Mouse (Mus musculus) MEL (cell line): ENCODE measurements around the gene Slc6a9. TPM values are rescaled to one million over a fixed set of nuclear protein-coding genes. Genes with fewer than 3 reads are reported as not detected.

Experiments used
- DNase-seq: peaks from one replicate; pipeline ENCODE4 v3.0.0; 2011; ENCODE audit warnings: low read depth, low spot score
- H3K27ac ChIP-seq: 2 replicates; pipeline ENCODE4 v1.5.1; 2012; ENCODE audit warnings: low read depth, mild to moderate bottlenecking, control low read depth, low read length, moderate library complexity; ENCODE audit not compliant: control insufficient read depth
- H3K27me3 ChIP-seq, 2 experiments: fragments of 150-350 bp in 1 of 2; sonication (generic) in 1 of 2; 2 replicates each; pipeline ENCODE4 v1.6.1; 2012; ENCODE audit warnings: low read length in 2 of 2, mild to moderate bottlenecking in 2 of 2, improper control_type of control experiment in 1 of 2, moderate library complexity in 1 of 2; ENCODE audit not compliant: insufficient read depth in 2 of 2, control insufficient read depth in 1 of 2
- H3K36me3 ChIP-seq, 2 experiments: 2 replicates each; pipeline ENCODE4 v1.6.1; 2012 to 2014; ENCODE audit warnings: low read length in 2 of 2, improper control_type of control experiment in 1 of 2, inconsistent platforms in 1 of 2, mild to moderate bottlenecking in 1 of 2; ENCODE audit not compliant: insufficient read depth in 2 of 2, control insufficient read depth in 1 of 2
- H3K4me1 ChIP-seq, 2 experiments: fragments of 150-350 bp in 1 of 2; sonication (generic) in 1 of 2; 2 replicates each; pipeline ENCODE4 v1.6.1; 2012; ENCODE audit warnings: low read length in 2 of 2, improper control_type of control experiment in 1 of 2, mild to moderate bottlenecking in 1 of 2; ENCODE audit not compliant: insufficient read depth in 2 of 2, control insufficient read depth in 1 of 2
- H3K4me3 ChIP-seq, 2 experiments: fragments of 150-350 bp in 1 of 2; sonication (generic) in 1 of 2; 2 replicates each; pipeline ENCODE4 v1.5.1; 2012; ENCODE audit warnings: low read depth in 2 of 2, low read length in 2 of 2, mild to moderate bottlenecking in 2 of 2, moderate library complexity in 2 of 2, control low read depth in 1 of 2, improper control_type of control experiment in 1 of 2; ENCODE audit not compliant: control insufficient read depth in 1 of 2, insufficient read depth in 1 of 2
- H3K79me2 ChIP-seq: 2 replicates; pipeline ENCODE4 v1.6.1; 2012; ENCODE audit warnings: mild to moderate bottlenecking, low read length, moderate library complexity; ENCODE audit not compliant: control insufficient read depth, poor library complexity, insufficient read depth
- H3K9ac ChIP-seq: 2 replicates; pipeline ENCODE4 v1.6.1; 2012; ENCODE audit warnings: low read depth, mild to moderate bottlenecking, control low read depth, low read length, moderate library complexity; ENCODE audit not compliant: control insufficient read depth, poor library complexity, severe bottlenecking
- H3K9me3 ChIP-seq: fragments of 150-350 bp; sonication (generic); replicated peaks from 2 replicates; pipeline ENCODE4 v1.6.1; 2012; ENCODE audit warnings: mild to moderate bottlenecking, low read length, improper control_type of control experiment, moderate library complexity; ENCODE audit not compliant: insufficient read depth
- CHD1 ChIP-seq: IDR thresholded peaks from 2 replicates; pipeline ENCODE4 v1.6.1; 2012; ENCODE audit warnings: low read depth, mild to moderate bottlenecking, inconsistent platforms, low read length, improper control_type of control experiment
- CTCF ChIP-seq, 3 experiments: IDR thresholded peaks in 2 of 3; conservative IDR thresholded peaks in 1 of 3; 2 replicates each; pipeline ENCODE4 v1.5.1; 2011 to 2012; ENCODE audit warnings: low read length in 3 of 3, low read depth in 2 of 3, mild to moderate bottlenecking in 2 of 3, improper control_type of control experiment in 1 of 3, inconsistent platforms in 1 of 3, mixed read lengths in 1 of 3, moderate library complexity in 1 of 3; ENCODE audit not compliant: control insufficient read depth in 1 of 3, insufficient read depth in 1 of 3, poor library complexity in 1 of 3, severe bottlenecking in 1 of 3
- E2F4 ChIP-seq: IDR thresholded peaks from 2 replicates; pipeline ENCODE4 v1.6.1; 2011; ENCODE audit warnings: low read depth, low read length, improper control_type of control experiment, borderline replicate concordance
- GABPA ChIP-seq: IDR thresholded peaks from 2 replicates; pipeline ENCODE4 v1.6.1; 2012; ENCODE audit warnings: low read depth, mild to moderate bottlenecking, inconsistent platforms, low read length, improper control_type of control experiment, moderate library complexity
- GATA1 ChIP-seq: IDR thresholded peaks from 2 replicates; pipeline ENCODE4 v1.6.1; 2011; ENCODE audit warnings: low read depth, low read length, improper control_type of control experiment
- HCFC1 ChIP-seq: IDR thresholded peaks from 2 replicates; pipeline ENCODE4 v1.6.1; 2012; ENCODE audit warnings: low read depth, mild to moderate bottlenecking, inconsistent platforms, low read length, improper control_type of control experiment, moderate library complexity
- JUND ChIP-seq: IDR thresholded peaks from 2 replicates; pipeline ENCODE4 v1.6.1; 2011; ENCODE audit warnings: low read depth, mild to moderate bottlenecking, improper control_type of control experiment, low read length
- MAFK ChIP-seq: IDR thresholded peaks from 2 replicates; pipeline ENCODE4 v1.6.1; 2011; ENCODE audit warnings: low read depth, mild to moderate bottlenecking, low read length, improper control_type of control experiment, borderline replicate concordance
- MEF2A ChIP-seq: IDR thresholded peaks from 2 replicates; pipeline ENCODE4 v1.6.1; 2014; ENCODE audit warnings: low read depth, mild to moderate bottlenecking, inconsistent platforms, low read length, improper control_type of control experiment; ENCODE audit not compliant: poor library complexity, insufficient replicate concordance, severe bottlenecking; ENCODE audit errors: extremely low read depth
- MXI1 ChIP-seq: IDR thresholded peaks from 2 replicates; pipeline ENCODE4 v1.6.1; 2011; ENCODE audit warnings: mild to moderate bottlenecking, low read depth, low read length, improper control_type of control experiment
- NELFE ChIP-seq: IDR thresholded peaks from 2 replicates; pipeline ENCODE4 v1.6.1; 2011; ENCODE audit warnings: low read depth, low read length, improper control_type of control experiment
- POLR2A ChIP-seq, 2 experiments: IDR thresholded peaks; 2 replicates each; pipeline ENCODE4 v1.6.1; 2011 to 2012; ENCODE audit warnings: low read length in 2 of 2, mild to moderate bottlenecking in 2 of 2, control low read depth in 1 of 2, improper control_type of control experiment in 1 of 2, low read depth in 1 of 2, moderate library complexity in 1 of 2; ENCODE audit not compliant: control insufficient read depth in 1 of 2, insufficient read depth in 1 of 2, poor library complexity in 1 of 2
- RAD21 ChIP-seq: IDR thresholded peaks from 2 replicates; pipeline ENCODE4 v1.6.1; 2011; ENCODE audit warnings: mild to moderate bottlenecking, low read depth, low read length, improper control_type of control experiment
- RCOR1 ChIP-seq: IDR thresholded peaks from 2 replicates; pipeline ENCODE4 v1.6.1; 2012; ENCODE audit warnings: low read depth, mild to moderate bottlenecking, inconsistent platforms, low read length, improper control_type of control experiment
- SIN3A ChIP-seq: IDR thresholded peaks from 2 replicates; pipeline ENCODE4 v1.6.1; 2012; ENCODE audit warnings: low read length, improper control_type of control experiment, inconsistent platforms
- SMC3 ChIP-seq: IDR thresholded peaks from 2 replicates; pipeline ENCODE4 v1.6.1; 2011; ENCODE audit warnings: low read depth, low read length, improper control_type of control experiment
- TAL1 ChIP-seq: IDR thresholded peaks from 2 replicates; pipeline ENCODE4 v1.6.1; 2012; ENCODE audit warnings: mild to moderate bottlenecking, inconsistent platforms, low read length, moderate library complexity, mixed read lengths
- TBP ChIP-seq: IDR thresholded peaks from 2 replicates; pipeline ENCODE4 v1.8.0; 2011; ENCODE audit warnings: low read depth, low read length, improper control_type of control experiment
- TCF12 ChIP-seq: IDR thresholded peaks from 2 replicates; pipeline ENCODE4 v1.6.1; 2014; ENCODE audit warnings: low read depth, mild to moderate bottlenecking, inconsistent platforms, low read length, improper control_type of control experiment, moderate library complexity
- USF1 ChIP-seq: IDR thresholded peaks from 2 replicates; pipeline ENCODE4 v1.6.1; 2014; ENCODE audit warnings: low read depth, mild to moderate bottlenecking, inconsistent platforms, low read length, improper control_type of control experiment, moderate library complexity
- USF2 ChIP-seq, 2 experiments: IDR thresholded peaks; 2 replicates each; pipeline ENCODE4 v1.6.1; 2011 to 2012; ENCODE audit warnings: improper control_type of control experiment in 2 of 2, low read length in 2 of 2, borderline replicate concordance in 1 of 2, inconsistent platforms in 1 of 2, low read depth in 1 of 2, mild to moderate bottlenecking in 1 of 2; ENCODE audit not compliant: insufficient read depth in 1 of 2
- ZKSCAN1 ChIP-seq: IDR thresholded peaks from 2 replicates; pipeline ENCODE4 v1.6.1; 2012; ENCODE audit warnings: low read depth, mild to moderate bottlenecking, inconsistent platforms, low read length, improper control_type of control experiment, moderate library complexity
- ZMIZ1 ChIP-seq: IDR thresholded peaks from 2 replicates; pipeline ENCODE4 v1.6.1; 2012; ENCODE audit warnings: low read depth, mild to moderate bottlenecking, inconsistent platforms, low read length, improper control_type of control experiment, moderate library complexity
- ZNF384 ChIP-seq: IDR thresholded peaks from 2 replicates; pipeline ENCODE4 v1.6.1; 2012; ENCODE audit warnings: low read depth, mild to moderate bottlenecking, inconsistent platforms, low read length, improper control_type of control experiment
- polyA plus RNA-seq, 2 experiments: library from polyadenylated mRNA; stranded (reverse) in 1 of 2; unstranded in 1 of 2; fragments of >175 nt in 1 of 2; fragments of >200 nt in 1 of 2; gene quantifications; 2 replicates each; pipeline versions ENCODE4 v1.2.1 to v1.2.4; 2012; ENCODE audit warnings: low replicate concordance in 2 of 2, low read depth in 1 of 2; ENCODE audit not compliant: insufficient read length in 2 of 2, insufficient read depth in 1 of 2, missing spikeins in 1 of 2
- total RNA-seq: library from RNA; depleted of rRNA; stranded (reverse); fragments of 300-350 nt; gene quantifications from 2 replicates; pipeline ENCODE4 v1.2.3, GENCODE M21; 2012

The Slc6a9 gene
- total and polyA plus RNA-seq, 3 experiments, result 3.2 to 21.2 TPM; not detected in 1

GRCm38 (mm10) chr4:117913421-117913820 lies 79.1 kb downstream of the Slc6a9 start:
- Histone ChIP-seq H3K9ac (peak overlapping the region; percentile 75), H3K36me3 (peaks cover 0 to 31% of the 10 kb centered on the region in 2 experiments; a peak in 2 of 4 replicates), H3K79me2 (peaks cover 41% of the 10 kb centered on the region), H3K4me1 (peaks cover 9 to 30% of the 10 kb centered on the region in 2 experiments; a peak in 3 of 4 replicates), H3K9me3 (no peaks in the 10 kb centered on the region), H3K4me3 (peak overlapping the region; percentile 90 to 96; a peak in 3 of 4 replicates), H3K27me3 (no peaks in the 10 kb centered on the region), H3K27ac (no peak overlapping the region)
- peak; percentile 17 for DNase-seq
- TF ChIP-seq TCF12 (no peak), USF1 (no peak), RAD21 (no peak), TBP (no peak), POLR2A (IDR thresholded peaks at IDR 0.05; ENCODE audit: control insufficient read depth in 1 of 2, insufficient read depth in 1 of 2, low read depth in 1 of 2, low read length in 2 of 2, poor library complexity in 1 of 2) (no peak), JUND (no peak), ZNF384 (no peak), USF2 (IDR thresholded peaks at IDR 0.05; ENCODE audit: borderline replicate concordance in 1 of 2, insufficient read depth in 1 of 2, low read depth in 1 of 2, low read length in 2 of 2) (no peak), ZMIZ1 (no peak), SIN3A (no peak), CTCF (IDR thresholded peaks at IDR 0.05 in 2 of 3, conservative IDR thresholded peaks at IDR 0.05 in 1 of 3; ENCODE audit: control insufficient read depth in 1 of 3, insufficient read depth in 1 of 3, low read depth in 2 of 3, low read length in 3 of 3, poor library complexity in 1 of 3, severe bottlenecking in 1 of 3) (no peak), E2F4 (no peak), MAFK (no peak), GATA1 (no peak), SMC3 (no peak), TAL1 (no peak), NELFE (no peak), RCOR1 (no peak), GABPA (no peak)

DNA sequence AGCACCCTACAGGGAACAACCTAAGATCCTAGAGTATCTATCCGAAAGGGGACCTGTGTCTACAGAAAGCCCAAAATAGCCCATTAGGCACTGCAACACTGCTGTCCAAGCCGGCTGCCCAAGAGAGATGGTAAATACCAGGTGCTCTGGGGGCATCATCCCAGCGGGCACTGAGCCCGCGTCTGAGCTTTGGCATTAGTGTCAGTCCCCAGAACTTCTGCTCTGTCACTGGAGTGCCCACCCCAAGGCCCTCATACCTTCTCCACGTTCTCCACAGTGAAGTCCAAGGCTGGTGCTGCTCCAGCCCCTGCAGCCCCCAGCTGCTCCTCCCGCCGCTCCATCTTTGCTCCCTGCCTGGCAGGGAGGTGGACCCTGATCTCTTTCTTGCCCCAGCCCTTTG lies 79.7 kb downstream of the Slc6a9 start:
- no peak overlapping the region for H3K27ac ChIP-seq
- peak overlapping the region; percentile 75 for H3K9ac ChIP-seq
- H3K4me3 ChIP-seq, result peak overlapping the region; percentile 90 to 96
- H3K27me3 ChIP-seq, result no peaks in the 10 kb centered on the region
- peak; percentile 18 for DNase-seq
- H3K4me1 ChIP-seq, result peaks cover 13 to 33% of the 10 kb centered on the region in 2 experiments
- peaks cover 41% of the 10 kb centered on the region for H3K79me2 ChIP-seq
- no peaks in the 10 kb centered on the region for H3K9me3 ChIP-seq
- H3K36me3 ChIP-seq, result peaks cover 0 to 34% of the 10 kb centered on the region in 2 experiments; a peak in 2 of 4 replicates
- TF ChIP-seq CHD1 (no peak), MAFK (no peak), ZKSCAN1 (no peak), MEF2A (no peak), CTCF (IDR thresholded peaks at IDR 0.05 in 2 of 3, conservative IDR thresholded peaks at IDR 0.05 in 1 of 3; ENCODE audit: control insufficient read depth in 1 of 3, insufficient read depth in 1 of 3, low read depth in 2 of 3, low read length in 3 of 3, poor library complexity in 1 of 3, severe bottlenecking in 1 of 3) (no peak), HCFC1 (no peak), ZMIZ1 (no peak), MXI1 (no peak), JUND (no peak), NELFE (no peak)
